Mouse (Mus musculus) intestine, embryonic 15.5 days (tissue): ENCODE data around the gene Zw10. TPM values are rescaled to one million over a fixed set of nuclear protein-coding genes. Genes with fewer than 3 reads are reported as not detected.

Source experiments
- ATAC-seq: fragments of 200-750 bp; cut with Nextera tagmentation; 2 replicates; pipeline ENCODE4 v1.8.0; 2017; ENCODE audit warnings: moderate TSS enrichment, moderate library complexity
- H3K27ac ChIP-seq: fragments of 300-500 bp; sonication (generic); 2 replicates; pipeline ENCODE4 v1.5.1; 2015; ENCODE audit warnings: mild to moderate bottlenecking, inconsistent platforms
- H3K27me3 ChIP-seq: fragments of 300-500 bp; sonication (generic); replicated peaks from 2 replicates; pipeline ENCODE4 v1.6.1; 2015; ENCODE audit warnings: inconsistent platforms
- H3K36me3 ChIP-seq: fragments of 300-500 bp; sonication (generic); 2 replicates; pipeline ENCODE4 v1.6.1; 2015; ENCODE audit warnings: inconsistent platforms
- H3K4me1 ChIP-seq: fragments of 300-500 bp; sonication (generic); replicated peaks from 2 replicates; pipeline ENCODE4 v1.6.1; 2015; ENCODE audit warnings: inconsistent platforms
- H3K4me2 ChIP-seq: fragments of 300-500 bp; sonication (generic); replicated peaks from 2 replicates; pipeline ENCODE4 v1.6.1; 2015; ENCODE audit warnings: mild to moderate bottlenecking, inconsistent platforms
- H3K4me3 ChIP-seq: fragments of 300-500 bp; sonication (generic); replicated peaks from 2 replicates; pipeline ENCODE4 v1.5.1; 2015; ENCODE audit warnings: inconsistent platforms
- H3K9ac ChIP-seq: fragments of 300-500 bp; sonication (generic); 2 replicates; pipeline ENCODE4 v1.6.1; 2015; ENCODE audit warnings: inconsistent platforms
- H3K9me3 ChIP-seq: fragments of 300-500 bp; sonication (generic); 2 replicates; pipeline ENCODE4 v1.6.1; 2016; ENCODE audit warnings: inconsistent platforms
- WGBS: fragments of 180-500 bp; shearing (Covaris S2); methylation state at CpG from one replicate; pipeline ENCODE4 v1.1.7; 2015; 5-methylcytosine and 5-hydroxymethylcytosine counted together
- polyA plus RNA-seq: library from polyadenylated mRNA; unstranded; fragments of >200 nt; fragmentation: Nextera tagmentation; extraction: Ambion mirVana; gene quantifications from 2 replicates; pipeline ENCODE4 v1.2.1, GENCODE M21; 2015

The Zw10 gene
- polyA plus RNA-seq, 1 experiment from 2014 or later = 30.4 TPM

- H3K36me3 ChIP-seq = no peaks in the 10 kb centered on the region
- no peak overlapping the region for H3K4me2 ChIP-seq
- H3K4me3 ChIP-seq = no peak overlapping the region
- ATAC-seq = no peak
- H3K9me3 ChIP-seq = no peaks in the 10 kb centered on the region
- H3K4me1 ChIP-seq = no peaks in the 10 kb centered on the region
- no peaks in the 10 kb centered on the region for H3K27me3 ChIP-seq
- H3K9ac ChIP-seq = no peak overlapping the region
- no peak overlapping the region for H3K27ac ChIP-seq
- WGBS = 73% methylated on average over 11 of the region's 11 CpGs
Measured at GRCm38 (mm10) chr9:49087317-49087716, 31.9 kb downstream of the Zw10 start.

- no peak overlapping the region for H3K9ac ChIP-seq
- H3K27ac ChIP-seq = no peak overlapping the region
- no peak for ATAC-seq
- no peaks in the 10 kb centered on the region for H3K36me3 ChIP-seq
- no peak overlapping the region for H3K4me2 ChIP-seq
- 92% methylated on average over 3 of the region's 3 CpGs for whole genome bisulfite sequencing
- H3K27me3 ChIP-seq = no peaks in the 10 kb centered on the region
- no peak overlapping the region for H3K4me3 ChIP-seq
- no peaks in the 10 kb centered on the region for H3K9me3 ChIP-seq
- peaks cover 6% of the 10 kb centered on the region; the same call in 1 of the 2 replicates for H3K4me1 ChIP-seq
Measured at GRCm38 (mm10) chr9:49098871-49099270, 43.5 kb downstream of the Zw10 start.

- H3K36me3 ChIP-seq = no peaks in the 10 kb centered on the region
- no peak overlapping the region for H3K4me2 ChIP-seq
- H3K9ac ChIP-seq = no peak overlapping the region
- H3K4me3 ChIP-seq = no peak overlapping the region
- 33% methylated on average over 1 of the region's 1 CpGs for WGBS
- peaks cover 6% of the 10 kb centered on the region; the same call in 1 of the 2 replicates for H3K4me1 ChIP-seq
- no peak overlapping the region for H3K27ac ChIP-seq
- peak; percentile 71 for ATAC-seq
- H3K9me3 ChIP-seq = no peaks in the 10 kb centered on the region
- no peaks in the 10 kb centered on the region for H3K27me3 ChIP-seq
Measured at GRCm38 (mm10) chr9:49102328-49102727, 46.9 kb downstream of the Zw10 start.

- 50% methylated on average over 7 of the region's 7 CpGs for WGBS
- H3K36me3 ChIP-seq = no peaks in the 10 kb centered on the region
- H3K4me1 ChIP-seq = peaks cover 4% of the 10 kb centered on the region; the same call in 1 of the 2 replicates
- no peak overlapping the region for H3K27ac ChIP-seq
- no peak overlapping the region for H3K4me3 ChIP-seq
- no peak overlapping the region for H3K9ac ChIP-seq
- no peak overlapping the region for H3K4me2 ChIP-seq
- H3K27me3 ChIP-seq = no peaks in the 10 kb centered on the region
- ATAC-seq = no peak
- H3K9me3 ChIP-seq = no peaks in the 10 kb centered on the region
Measured at GRCm38 (mm10) chr9:49109101-49109500, 53.7 kb downstream of the Zw10 start.

- no peak overlapping the region for H3K4me2 ChIP-seq
- H3K27me3 ChIP-seq = no peaks in the 10 kb centered on the region
- H3K36me3 ChIP-seq = no peaks in the 10 kb centered on the region
- no peak overlapping the region for H3K4me3 ChIP-seq
- peaks cover 4% of the 10 kb centered on the region; the same call in 1 of the 2 replicates for H3K4me1 ChIP-seq
- ATAC-seq = peak; percentile 55; the same call in 1 of the 2 replicates
- peak overlapping the region; percentile 54 for H3K27ac ChIP-seq
- 46% methylated on average over 6 of the region's 6 CpGs for WGBS
- no peaks in the 10 kb centered on the region for H3K9me3 ChIP-seq
- no peak overlapping the region for H3K9ac ChIP-seq
Measured at GRCm38 (mm10) chr9:49110476-49111220, 55.2 kb downstream of the Zw10 start.

GRCm38 (mm10) chr9:49111296-49111695 lies 55.9 kb downstream of the Zw10 start:
- H3K36me3 ChIP-seq = no peaks in the 10 kb centered on the region
- H3K4me2 ChIP-seq = no peak overlapping the region
- WGBS = 71% methylated on average over 5 of the region's 5 CpGs
- H3K4me3 ChIP-seq = no peak overlapping the region
- ATAC-seq = no peak
- no peaks in the 10 kb centered on the region for H3K9me3 ChIP-seq
- no peaks in the 10 kb centered on the region for H3K27me3 ChIP-seq
- H3K4me1 ChIP-seq = peaks cover 4% of the 10 kb centered on the region; the same call in 1 of the 2 replicates
- H3K27ac ChIP-seq = no peak overlapping the region
- H3K9ac ChIP-seq = no peak overlapping the region

GRCm38 (mm10) chr9:49118271-49118825 lies 62.9 kb downstream of the Zw10 start:
- Histone ChIP-seq H3K4me3 (no peak overlapping the region), H3K9me3 (no peaks in the 10 kb centered on the region), H3K27me3 (no peaks in the 10 kb centered on the region), H3K4me2 (no peak overlapping the region), H3K36me3 (no peaks in the 10 kb centered on the region), H3K27ac (no peak overlapping the region), H3K4me1 (no peaks in the 10 kb centered on the region), H3K9ac (no peak overlapping the region)
- 42% methylated on average over 3 of the region's 3 CpGs for WGBS
- ATAC-seq = no peak

GRCm38 (mm10) chr9:49119759-49120158 lies 64.3 kb downstream of the Zw10 start:
- H3K27ac ChIP-seq = no peak overlapping the region
- H3K27me3 ChIP-seq = no peaks in the 10 kb centered on the region
- ATAC-seq = no peak
- no peaks in the 10 kb centered on the region for H3K36me3 ChIP-seq
- no peaks in the 10 kb centered on the region for H3K9me3 ChIP-seq
- 83% methylated on average over 4 of the region's 4 CpGs for WGBS
- no peak overlapping the region for H3K4me2 ChIP-seq
- no peaks in the 10 kb centered on the region for H3K4me1 ChIP-seq
- no peak overlapping the region for H3K4me3 ChIP-seq
- H3K9ac ChIP-seq = no peak overlapping the region

- H3K9ac ChIP-seq = no peak overlapping the region
- H3K27ac ChIP-seq = no peak overlapping the region
- H3K4me2 ChIP-seq = no peak overlapping the region
- no peaks in the 10 kb centered on the region for H3K36me3 ChIP-seq
- no peaks in the 10 kb centered on the region for H3K4me1 ChIP-seq
- H3K4me3 ChIP-seq = no peak overlapping the region
- H3K9me3 ChIP-seq = no peaks in the 10 kb centered on the region
- no peaks in the 10 kb centered on the region for H3K27me3 ChIP-seq
- no peak for ATAC-seq
- 45% methylated on average over 7 of the region's 7 CpGs for WGBS
Measured at GRCm38 (mm10) chr9:49125706-49126105, 70.3 kb downstream of the Zw10 start.

Other genes with a start within 250 kb of the Zw10 start
- gene Zbtb16, start 219.4 kb upstream of the Zw10 start, polyA plus RNA-seq = 2.0 and 2.4 TPM in 2 replicates
- gene Htr3a, start 144.5 kb upstream of the Zw10 start, polyA plus RNA-seq = 3.0 and 4.1 TPM in 2 replicates
- gene Htr3b, start 90.6 kb upstream of the Zw10 start, polyA plus RNA-seq = 1.9 and 2.0 TPM in 2 replicates
- gene Usp28, start 70.2 kb upstream of the Zw10 start, polyA plus RNA-seq = 19.0 and 19.2 TPM in 2 replicates
- gene Tmprss5, start 25.6 kb downstream of the Zw10 start, polyA plus RNA-seq = 0.90 and 1.2 TPM in 2 replicates
- not detected in 2 replicates for gene Gm4894, start 194.9 kb downstream of the Zw10 start, polyA plus RNA-seq